Mouse (Mus musculus): Measurements from ENCODE around the gene Prpf38b. TPM values are rescaled to one million over a fixed set of nuclear protein-coding genes. Genes with fewer than 3 reads are reported as not detected.
"Not testable (repeated sequence)": the region's sequence is repeated elsewhere in the genome, so short reads cannot be mapped to it uniquely, and the experiment has no call there.

Gene Prpf38b
- polyA plus RNA-seq, 1 experiment from 2014 or later, result 91.7 TPM

- no peaks in the 10 kb centered on the region for H3K27me3 ChIP-seq
Measured at GRCm38 (mm10) chr3:108898640-108899039, 12.9 kb downstream of the Prpf38b start.

GRCm38 (mm10) chr3:108892914-108893313 lies 18.6 kb downstream of the Prpf38b start:
- Histone ChIP-seq H3K9ac (no peak overlapping the region), H3K27me3 (no peaks in the 10 kb centered on the region), H3K4me1 (no peaks in the 10 kb centered on the region), H3K36me3 (no peaks in the 10 kb centered on the region), H3K4me3 (no peak overlapping the region), H3K4me2 (replicated peaks) (no peak overlapping the region), H3K27ac (no peak overlapping the region), H3K9me3 (no peaks in the 10 kb centered on the region)
- no peak for ATAC-seq (ENCODE audit: insufficient number of reproducible peaks, insufficient read depth, low FRiP score, low TSS enrichment)
- 73% methylated on average over 4 of the region's 4 CpGs for WGBS

More at GRCm38 (mm10) chr3:108898640-108899039, 12.9 kb downstream of the Prpf38b start:
- no peak overlapping the region for H3K9ac ChIP-seq
- WGBS, result 93% methylated on average over 4 of the region's 4 CpGs
- no peak for ATAC-seq (ENCODE audit: insufficient number of reproducible peaks, insufficient read depth, low FRiP score, low TSS enrichment)
- H3K36me3 ChIP-seq, result peaks cover 15% of the 10 kb centered on the region
- H3K4me3 ChIP-seq, result no peak overlapping the region
- no peaks in the 10 kb centered on the region for H3K4me1 ChIP-seq
- H3K4me2 ChIP-seq (replicated peaks), result no peak overlapping the region
- H3K9me3 ChIP-seq, result no peaks in the 10 kb centered on the region
- H3K27ac ChIP-seq, result no peak overlapping the region

GRCm38 (mm10) chr3:108892080-108892479 lies 19.4 kb downstream of the Prpf38b start:
- H3K9me3 ChIP-seq, result no peaks in the 10 kb centered on the region
- H3K27me3 ChIP-seq, result no peaks in the 10 kb centered on the region
- no peak overlapping the region for H3K4me2 ChIP-seq (replicated peaks)
- no peaks in the 10 kb centered on the region for H3K36me3 ChIP-seq
- no peak overlapping the region for H3K9ac ChIP-seq
- no peaks in the 10 kb centered on the region for H3K4me1 ChIP-seq
- ATAC-seq (ENCODE audit: insufficient number of reproducible peaks, insufficient read depth, low FRiP score, low TSS enrichment), result no peak
- 73% methylated on average over 1 of the region's 1 CpGs for WGBS
- no peak overlapping the region for H3K4me3 ChIP-seq
- no peak overlapping the region for H3K27ac ChIP-seq

GRCm38 (mm10) chr3:108889908-108890307 lies 21.6 kb downstream of the Prpf38b start, which contains the start of gene Fndc7:
Fndc7 (minus strand) TSS chr3:108890008.
- Histone ChIP-seq H3K4me3 (no peak within 1 kb of the TSS), H3K4me2 (replicated peaks) (no peak within 1 kb of the TSS), H3K9me3 (no peaks in the 10 kb centered on the region), H3K36me3 (no peaks in the 10 kb centered on the region), H3K9ac (no peak within 1 kb of the TSS), H3K4me1 (no peaks in the 10 kb centered on the region), H3K27ac (no peak within 1 kb of the TSS), H3K27me3 (no peaks in the 10 kb centered on the region)
- 92% methylated on average over 1 of the region's 1 CpGs for WGBS
- ATAC-seq (ENCODE audit: insufficient number of reproducible peaks, insufficient read depth, low FRiP score, low TSS enrichment), result no peak

- H3K27ac ChIP-seq, result no peak overlapping the region
Measured at GRCm38 (mm10) chr3:108887618-108887975, 23.9 kb downstream of the Prpf38b start.

GRCm38 (mm10) chr3:108886934-108887617 lies 24.5 kb downstream of the Prpf38b start:
- 71% methylated on average over 12 of the region's 12 CpGs for WGBS
- Histone ChIP-seq H3K9ac (no peak overlapping the region), H3K9me3 (no peaks in the 10 kb centered on the region), H3K4me3 (no peak overlapping the region), H3K27ac (no peak overlapping the region), H3K4me1 (no peaks in the 10 kb centered on the region), H3K27me3 (no peaks in the 10 kb centered on the region), H3K4me2 (replicated peaks) (no peak overlapping the region), H3K36me3 (no peaks in the 10 kb centered on the region)
- no peak for ATAC-seq (ENCODE audit: insufficient number of reproducible peaks, insufficient read depth, low FRiP score, low TSS enrichment)

More at GRCm38 (mm10) chr3:108887618-108887975, 23.9 kb downstream of the Prpf38b start:
- no peak overlapping the region for H3K4me2 ChIP-seq (replicated peaks)
- 90% methylated on average over 3 of the region's 3 CpGs for WGBS
- H3K4me3 ChIP-seq, result no peak overlapping the region
- no peaks in the 10 kb centered on the region for H3K27me3 ChIP-seq
- no peak for ATAC-seq (ENCODE audit: insufficient number of reproducible peaks, insufficient read depth, low FRiP score, low TSS enrichment)
- no peaks in the 10 kb centered on the region for H3K4me1 ChIP-seq
- no peak overlapping the region for H3K9ac ChIP-seq
- no peaks in the 10 kb centered on the region for H3K36me3 ChIP-seq
- no peaks in the 10 kb centered on the region for H3K9me3 ChIP-seq

- ATAC-seq (ENCODE audit: insufficient number of reproducible peaks, insufficient read depth, low FRiP score, low TSS enrichment), result no peak
- H3K36me3 ChIP-seq, result no peaks in the 10 kb centered on the region
- H3K9ac ChIP-seq, result no peak overlapping the region
- H3K4me1 ChIP-seq, result peaks cover 4% of the 10 kb centered on the region; the same call in 1 of the 2 replicates
- no peaks in the 10 kb centered on the region for H3K9me3 ChIP-seq
- no peak overlapping the region for H3K4me3 ChIP-seq
- H3K27me3 ChIP-seq, result no peaks in the 10 kb centered on the region
- no peak overlapping the region for H3K27ac ChIP-seq
- WGBS, result 53% methylated on average over 9 of the region's 9 CpGs
- no peak overlapping the region for H3K4me2 ChIP-seq (replicated peaks)
Measured at GRCm38 (mm10) chr3:108885686-108886530, 25.6 kb downstream of the Prpf38b start.

- Histone ChIP-seq H3K27ac (no peak overlapping the region), H3K4me1 (peaks cover 9% of the 10 kb centered on the region; the same call in 1 of the 2 replicates), H3K4me2 (replicated peaks) (no peak overlapping the region), H3K27me3 (no peaks in the 10 kb centered on the region), H3K9me3 (no peaks in the 10 kb centered on the region), H3K36me3 (no peaks in the 10 kb centered on the region), H3K9ac (no peak overlapping the region), H3K4me3 (no peak overlapping the region)
- 62% methylated on average over 8 of the region's 8 CpGs for WGBS
- ATAC-seq (ENCODE audit: insufficient number of reproducible peaks, insufficient read depth, low FRiP score, low TSS enrichment), result no peak
Measured at GRCm38 (mm10) chr3:108884706-108885289, 26.7 kb downstream of the Prpf38b start.

- no peaks in the 10 kb centered on the region for H3K9me3 ChIP-seq
- H3K27me3 ChIP-seq, result no peaks in the 10 kb centered on the region
- no peak overlapping the region for H3K4me2 ChIP-seq (replicated peaks)
- no peak overlapping the region for H3K9ac ChIP-seq
- no peak for ATAC-seq (ENCODE audit: insufficient number of reproducible peaks, insufficient read depth, low FRiP score, low TSS enrichment)
- no peaks in the 10 kb centered on the region for H3K36me3 ChIP-seq
- peaks cover 12% of the 10 kb centered on the region; the same call in 1 of the 2 replicates for H3K4me1 ChIP-seq
- no peak overlapping the region for H3K4me3 ChIP-seq
- no peak overlapping the region for H3K27ac ChIP-seq
- 76% methylated on average over 2 of the region's 2 CpGs for WGBS
Measured at GRCm38 (mm10) chr3:108883067-108883466, 28.5 kb downstream of the Prpf38b start.

GRCm38 (mm10) chr3:108881873-108882272 lies 29.7 kb downstream of the Prpf38b start:
- H3K36me3 ChIP-seq; H3K4me2 ChIP-seq (replicated peaks); H3K4me3 ChIP-seq; H3K9me3 ChIP-seq; H3K9ac ChIP-seq; H3K27me3 ChIP-seq; ATAC-seq (ENCODE audit: insufficient number of reproducible peaks, insufficient read depth, low FRiP score, low TSS enrichment); H3K27ac ChIP-seq: not testable (repeated sequence)
- 8% methylated on average over 4 of the region's 4 CpGs for WGBS
- peaks cover 12% of the 10 kb centered on the region; the same call in 1 of the 2 replicates for H3K4me1 ChIP-seq

GRCm38 (mm10) chr3:108880544-108881507 lies 30.7 kb downstream of the Prpf38b start:
- H3K36me3 ChIP-seq, result no peaks in the 10 kb centered on the region
- H3K4me1 ChIP-seq, result peaks cover 12% of the 10 kb centered on the region; the same call in 1 of the 2 replicates
- no peaks in the 10 kb centered on the region for H3K27me3 ChIP-seq
- no peak for ATAC-seq (ENCODE audit: insufficient number of reproducible peaks, insufficient read depth, low FRiP score, low TSS enrichment)
- H3K4me3 ChIP-seq, result no peak overlapping the region
- no peaks in the 10 kb centered on the region for H3K9me3 ChIP-seq
- 59% methylated on average over 28 of the region's 28 CpGs for WGBS
- 0 out of 2 replicates have a peak overlapping the region, but pooled peaks have one; percentile 20 for H3K27ac ChIP-seq
- H3K4me2 ChIP-seq (replicated peaks), result peak overlapping the region; percentile 19; the same call in 1 of the 2 replicates
- no peak overlapping the region for H3K9ac ChIP-seq
